Mouse (Mus musculus) Patski (cell line): Measurements from ENCODE around the gene Bnc2. TPM values are rescaled to one million over a fixed set of nuclear protein-coding genes. Genes with fewer than 3 reads are reported as not detected.

Experiments used
- ATAC-seq: fragments of 100-300 bp; one replicate; pipeline ENCODE4 v1.8.0; 2021
- CTCF ChIA-PET: fragments of 350-600 bp; sonication (Branson Sonifier 250); formaldehyde crosslinking; loops from one replicate; lab custom pipeline; 2022; ENCODE audit warnings: inconsistent platforms; lab: Charles Lee
- POLR2A ChIA-PET: fragments of 350-600 bp; sonication (Branson Sonifier 250); formaldehyde crosslinking; loops from one replicate; lab custom pipeline; 2022; ENCODE audit warnings: antibody characterized with exemption, inconsistent platforms; lab: Charles Lee
- DNase-seq: peaks from one replicate; pipeline ENCODE4 v3.0.0-alpha.2; 2011; ENCODE audit warnings: low read depth, low spot score
- H3K27me3 ChIP-seq: fragments of 371-371 bp; one replicate; pipeline ENCODE4 v1.5.1; 2021
- CTCF ChIP-seq: fragments of 100-300 bp; IDR thresholded peaks from one replicate; pipeline ENCODE4 v1.5.1; 2021
- in situ Hi-C: fragments of 300-500 bp; cut with MboI; formaldehyde crosslinking; loops from 3 replicates; pipeline ENCODE4 v1.11.1; 2018; ENCODE audit warnings: low pct_unique_long_range_greater_than_20kb, mixed read lengths
- polyA plus RNA-seq: library from polyadenylated mRNA; unstranded; gene quantifications from one replicate; pipeline ENCODE4 v1.2.3, GENCODE M21; 2021

Bnc2 gene
- polyA plus RNA-seq = 19.3 TPM

DNA sequence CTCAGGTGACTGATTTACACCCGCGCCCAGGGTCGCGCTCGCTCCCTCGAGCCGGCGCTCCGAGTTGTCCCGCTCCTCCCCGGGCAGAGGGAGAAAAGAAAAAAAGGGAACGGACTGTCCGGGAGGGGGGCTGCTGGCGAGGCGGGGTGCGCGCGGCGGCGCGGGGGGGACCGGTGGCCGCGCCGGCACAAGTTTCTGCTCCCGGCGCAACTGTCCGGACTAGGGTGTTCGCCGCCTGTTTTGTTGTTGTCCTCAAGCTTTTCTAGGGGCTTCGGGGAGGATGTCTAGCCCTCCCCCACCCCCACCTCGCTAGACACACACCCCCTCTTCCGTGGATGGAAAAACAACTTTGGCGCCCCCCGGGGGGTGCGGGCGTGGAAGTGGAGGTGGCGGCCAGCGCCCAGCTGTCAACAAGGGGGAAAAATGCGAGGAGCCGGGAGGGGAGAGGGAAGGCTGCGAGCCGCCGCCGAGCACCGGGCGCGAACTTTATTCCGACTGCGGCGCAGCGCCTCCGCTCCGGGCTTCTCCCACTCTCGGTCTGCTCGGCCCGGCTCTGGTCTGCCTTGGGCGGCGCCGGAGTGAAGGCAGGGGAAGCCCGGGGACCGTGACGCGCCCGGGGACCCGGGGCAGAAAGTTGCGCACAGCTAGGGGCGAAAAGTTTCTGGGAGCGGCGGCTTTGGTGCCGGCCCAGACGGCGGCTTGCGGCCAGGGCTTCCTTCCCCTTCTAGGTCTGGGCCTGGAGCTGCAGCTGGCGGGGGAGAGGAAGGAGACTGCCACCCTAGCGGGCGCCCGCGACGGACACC, at the start of gene Bnc2:
Gene Bnc2 (minus strand): TSS at position 105 of the 803 bp plus-strand sequence.
- in situ Hi-C loops = loop anchor here (10.0 kb wide), 3 partner anchors 611 to 881 kb away; no protein-coding TSS in a partner anchor
- no peaks in the 10 kb centered on the region for H3K27me3 ChIP-seq
- POLR2A ChIA-PET = interaction anchor here (0.6 to 2.8 kb wide), 8 partner anchors 10 to 725 kb away, joined by 3 to 8 read pairs (median 4); no protein-coding TSS in a partner anchor
- peak; percentile 14 for TF ChIP-seq CTCF
- DNase-seq = no peak
- CTCF ChIA-PET = interaction anchor here (1.1 kb wide), 1 partner anchor 53 kb away, joined by 3 read pairs; no protein-coding TSS in a partner anchor
- ATAC-seq = peak; percentile 38

GRCm38 (mm10) chr4:84707961-84708360, 32.9 kb upstream of the Bnc2 start:
- DNase-seq (no peak), ATAC-seq (no peak)
- TF ChIP-seq CTCF = no peak
- in situ Hi-C loops = loop anchor here (25.0 kb wide), 1 partner anchor 379 kb away; no protein-coding TSS in a partner anchor
- CTCF ChIA-PET = interaction anchor here (2.4 kb wide), 1 partner anchor 13 kb away, joined by 6 read pairs; no protein-coding TSS in a partner anchor
- H3K27me3 ChIP-seq = no peaks in the 10 kb centered on the region
- POLR2A ChIA-PET = no interaction called here

DNA sequence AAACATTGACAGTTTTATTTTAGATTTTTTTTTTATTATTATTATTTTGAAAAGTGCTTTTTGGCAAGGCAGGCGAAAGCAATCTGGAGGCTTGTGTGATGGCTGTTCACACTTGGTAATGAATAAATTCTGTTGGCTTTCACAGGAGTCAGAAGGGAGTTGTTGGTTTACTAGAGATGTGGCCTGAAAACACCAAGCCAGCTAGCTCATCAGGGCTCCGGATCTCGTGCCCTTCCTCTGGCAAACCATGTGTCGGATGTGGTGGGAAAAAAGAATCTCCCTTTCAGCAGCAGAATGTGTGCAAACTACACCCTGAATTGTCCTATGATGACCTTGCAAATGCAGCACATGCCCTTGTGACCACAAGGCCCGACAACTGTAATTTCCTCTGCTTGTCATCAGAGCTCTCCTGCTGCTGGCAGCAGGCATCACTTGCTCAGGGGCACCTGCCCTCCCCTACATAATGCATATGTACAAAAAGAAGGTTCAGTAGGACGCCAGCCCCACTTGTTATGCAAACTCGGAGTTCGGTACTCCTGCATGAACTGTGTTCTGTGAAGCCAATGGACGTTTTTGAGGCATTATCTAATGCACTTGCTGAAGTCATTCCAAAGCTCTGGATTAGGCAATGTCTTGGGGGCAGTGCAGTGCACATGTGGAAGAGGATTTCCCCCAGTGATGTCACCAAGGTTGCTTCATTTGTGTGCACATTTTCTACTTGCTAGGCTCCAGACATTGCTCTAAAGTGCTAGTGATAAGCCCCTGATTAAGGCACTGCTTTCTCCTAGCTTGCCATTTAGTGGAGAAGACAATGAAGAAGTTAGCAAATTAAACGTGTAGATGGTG, 10.7 kb upstream of the Bnc2 start:
- POLR2A ChIA-PET = interaction anchor here (1.5 kb wide), 1 partner anchor 10 kb away, joined by 4 read pairs; the partner anchor contains the start of gene Bnc2
- DNase-seq (no peak), ATAC-seq (no peak)
- CTCF ChIA-PET = no interaction called here
- TF ChIP-seq CTCF = no peak
- in situ Hi-C loops = no loop called here
- H3K27me3 ChIP-seq = no peaks in the 10 kb centered on the region

DNA sequence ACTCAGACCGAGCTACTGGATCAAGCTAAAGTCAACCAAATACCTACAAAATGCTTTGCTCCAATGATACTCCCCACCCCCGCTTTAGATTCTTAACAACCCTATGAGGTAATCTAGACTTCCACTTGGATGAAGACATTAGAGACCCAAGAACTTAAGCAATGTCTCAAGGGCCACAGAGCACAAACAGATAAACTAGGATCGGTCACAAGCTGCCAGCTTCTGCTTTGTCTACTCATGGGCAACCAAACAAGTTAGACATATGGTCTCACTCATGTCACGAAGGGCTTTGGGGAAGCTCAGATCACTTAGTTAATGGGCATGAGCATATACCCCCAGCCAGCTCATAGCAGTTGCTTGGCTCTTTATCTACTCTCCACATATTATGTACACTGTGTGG, 9.9 kb upstream of the Bnc2 start:
- no peaks in the 10 kb centered on the region for H3K27me3 ChIP-seq
- POLR2A ChIA-PET = interaction anchor here (0.9 to 1.5 kb wide), 2 partner anchors 9 to 138 kb away, joined by 3 to 4 read pairs; partner anchors contain the start of gene Bnc2
- ATAC-seq (no peak), DNase-seq (no peak)
- TF ChIP-seq CTCF = no peak
- in situ Hi-C loops = no loop called here
- CTCF ChIA-PET = no interaction called here

DNA sequence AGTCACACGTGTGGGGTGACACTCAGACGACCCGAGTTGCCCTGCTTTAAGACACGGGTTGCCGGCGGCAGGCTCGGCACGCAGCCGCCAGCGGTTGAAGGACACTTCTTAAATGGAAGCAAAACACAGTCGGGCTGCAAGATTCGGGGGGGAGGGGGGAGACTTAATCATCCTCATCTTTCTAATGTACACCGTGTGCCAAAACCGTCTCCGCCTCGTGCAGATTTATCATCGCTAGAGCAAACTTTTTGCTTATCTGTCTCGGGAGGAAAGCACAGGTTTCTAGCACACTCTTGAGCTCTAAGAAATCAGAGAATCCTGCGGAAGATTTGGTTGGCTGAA, 870 bp upstream of the Bnc2 start:
- ATAC-seq (no peak), DNase-seq (no peak)
- in situ Hi-C loops = loop anchor here (10.0 kb wide), 3 partner anchors 611 to 881 kb away; no protein-coding TSS in a partner anchor
- no peak for TF ChIP-seq CTCF
- no peaks in the 10 kb centered on the region for H3K27me3 ChIP-seq
- ChIA-PET CTCF (interaction anchor here (1.1 kb wide), 1 partner anchor 54 kb away, joined by 3 read pairs; no protein-coding TSS in a partner anchor), POLR2A (interaction anchor here (0.7 to 1.8 kb wide), 6 partner anchors 9 to 726 kb away, joined by 3 to 7 read pairs (median 4); no protein-coding TSS in a partner anchor)

- in situ Hi-C loops = loop anchor here (10.0 kb wide), 3 partner anchors 610 to 880 kb away; no protein-coding TSS in a partner anchor
- POLR2A ChIA-PET = interaction anchor here (0.6 to 2.8 kb wide), 5 partner anchors 10 to 182 kb away, joined by 3 to 8 read pairs (median 4); no protein-coding TSS in a partner anchor
Observed at GRCm38 (mm10) chr4:84674318-84675170, 531 bp downstream of the Bnc2 start.

GRCm38 (mm10) chr4:84673681-84674307, 1.3 kb downstream of the Bnc2 start:
- no peak for ATAC-seq
- POLR2A ChIA-PET = interaction anchor here (0.7 to 2.8 kb wide), 4 partner anchors 32 to 203 kb away, joined by 4 to 8 read pairs (median 6); no protein-coding TSS in a partner anchor

More at GRCm38 (mm10) chr4:84674318-84675170, 531 bp downstream of the Bnc2 start:
- CTCF ChIA-PET = interaction anchor here (0.8 to 1.2 kb wide), 2 partner anchors 125 to 132 kb away, joined by 3 read pairs; no protein-coding TSS in a partner anchor
- H3K27me3 ChIP-seq = no peaks in the 10 kb centered on the region
- DNase-seq (no peak), ATAC-seq (peak; percentile 71)
- peak; percentile 31 for TF ChIP-seq CTCF

DNA sequence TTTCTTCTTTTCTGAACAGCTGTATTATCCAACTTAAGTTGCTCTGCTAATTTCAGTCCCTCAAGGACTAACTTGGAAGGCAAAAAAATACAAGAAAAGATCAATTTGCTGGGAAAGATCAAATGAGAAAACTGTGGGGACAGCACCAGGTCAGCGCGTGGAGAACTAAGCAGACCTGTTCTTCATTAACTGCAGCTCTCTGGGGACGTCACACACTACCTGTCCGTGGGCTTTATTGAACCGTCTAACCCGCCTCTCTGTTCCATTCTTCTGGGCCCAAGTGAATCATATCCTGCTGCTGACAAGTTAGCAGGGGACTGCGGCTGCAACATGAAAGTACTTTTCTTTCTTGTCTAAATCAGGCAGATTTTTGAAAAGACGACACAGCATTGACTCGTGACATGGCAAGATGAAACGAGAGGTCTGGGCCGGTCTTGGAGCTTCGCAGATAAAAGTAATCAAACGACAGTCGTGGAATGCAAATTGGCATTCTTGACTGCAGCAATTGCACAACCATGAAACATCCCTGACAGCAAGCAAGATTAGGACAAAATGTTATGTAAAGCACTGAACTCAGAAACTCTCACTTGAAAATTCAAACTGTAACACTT, 2.8 kb downstream of the Bnc2 start:
- ATAC-seq (no peak), DNase-seq (no peak)
- ChIA-PET CTCF (interaction anchor here (1.5 to 1.9 kb wide), 2 partner anchors 10 to 125 kb away, joined by 3 to 6 read pairs; no protein-coding TSS in a partner anchor), POLR2A (interaction anchor here (0.6 to 1.4 kb wide), 5 partner anchors 34 to 389 kb away, joined by 3 to 5 read pairs (median 4); no protein-coding TSS in a partner anchor)
- no peaks in the 10 kb centered on the region for H3K27me3 ChIP-seq
- in situ Hi-C loops = loop anchor here (10.0 kb wide), 3 partner anchors 607 to 877 kb away; no protein-coding TSS in a partner anchor
- TF ChIP-seq CTCF = no peak

More at GRCm38 (mm10) chr4:84673681-84674307, 1.3 kb downstream of the Bnc2 start:
- H3K27me3 ChIP-seq = no peaks in the 10 kb centered on the region
- in situ Hi-C loops = loop anchor here (10.0 kb wide), 3 partner anchors 609 to 879 kb away; no protein-coding TSS in a partner anchor
- no peak for DNase-seq
- TF ChIP-seq CTCF = peak; percentile 25
- CTCF ChIA-PET = interaction anchor here (0.8 to 1.9 kb wide), 3 partner anchors 124 to 131 kb away, joined by 3 to 6 read pairs (median 3); no protein-coding TSS in a partner anchor
